Mouse (Mus musculus) stomach, embryonic 16.5 days (tissue): ENCODE results near the gene Rab29. TPM values are rescaled to one million over a fixed set of nuclear protein-coding genes. Genes with fewer than 3 reads are reported as not detected.
A peak's percentile ranks its signal among the peaks of the same experiment; 100 is the strongest.
"Not testable (repeated sequence)": the region's sequence is repeated elsewhere in the genome, so short reads cannot be mapped to it uniquely, and the experiment has no call there.

Experiments used
- ATAC-seq: fragments of 200-750 bp; cut with Nextera tagmentation; 2 replicates; pipeline ENCODE4 v1.8.0; 2017; ENCODE audit warnings: moderate number of reproducible peaks, moderate TSS enrichment; ENCODE audit not compliant: insufficient read depth, low FRiP score
- H3K27ac ChIP-seq: fragments of 300-500 bp; sonication (generic); 2 replicates; pipeline ENCODE4 v1.5.1; 2014; ENCODE audit warnings: low read length
- H3K27me3 ChIP-seq: fragments of 300-500 bp; sonication (generic); 2 replicates; pipeline ENCODE4 v1.6.1; 2014; ENCODE audit warnings: low read length, control low read depth, mixed read lengths; ENCODE audit not compliant: control insufficient read depth, insufficient read depth
- H3K36me3 ChIP-seq: fragments of 300-500 bp; sonication (generic); 2 replicates; pipeline ENCODE4 v1.6.1; 2014; ENCODE audit warnings: low read length; ENCODE audit not compliant: control insufficient read depth, insufficient read depth
- H3K4me1 ChIP-seq: fragments of 300-500 bp; sonication (generic); 2 replicates; pipeline ENCODE4 v1.6.1; 2014; ENCODE audit warnings: low read length, control low read depth, mixed read lengths; ENCODE audit not compliant: control insufficient read depth, insufficient read depth
- H3K4me2 ChIP-seq: fragments of 300-500 bp; sonication (generic); 2 replicates; pipeline ENCODE4 v1.6.1; 2014; ENCODE audit warnings: low read depth, low read length, mixed read lengths
- H3K4me3 ChIP-seq: fragments of 300-500 bp; sonication (generic); replicated peaks from 2 replicates; pipeline ENCODE4 v1.5.1; 2014; ENCODE audit warnings: mild to moderate bottlenecking, low read length
- H3K9ac ChIP-seq: fragments of 300-500 bp; sonication (generic); 2 replicates; pipeline ENCODE4 v1.6.1; 2014; ENCODE audit warnings: low read length
- H3K9me3 ChIP-seq: fragments of 300-500 bp; sonication (generic); replicated peaks from 2 replicates; pipeline ENCODE4 v1.6.1; 2016; ENCODE audit warnings: low read length, control low read depth; ENCODE audit not compliant: control insufficient read depth
- WGBS: fragments of 180-500 bp; shearing (Covaris S2); extraction: QIAGEN DNeasy Blood & Tissue Kit; methylation state at CpG from one replicate; pipeline ENCODE4 v1.1.7; 2014; 5-methylcytosine and 5-hydroxymethylcytosine counted together
- polyA plus RNA-seq: library from polyadenylated mRNA; unstranded; fragments of >200 nt; fragmentation: Nextera tagmentation; extraction: Ambion mirVana; gene quantifications from 2 replicates; pipeline ENCODE4 v1.2.1, GENCODE M21; 2015

The Rab29 gene
- polyA plus RNA-seq, 1 experiment from 2014 or later: 28.6 TPM

GRCm38 (mm10) chr1:131909236-131909635, 42.2 kb downstream of the Rab29 start:
- not testable (repeated sequence) for H3K4me2 ChIP-seq, H3K36me3 ChIP-seq, H3K27ac ChIP-seq, ATAC-seq, H3K27me3 ChIP-seq, H3K9ac ChIP-seq, H3K9me3 ChIP-seq, H3K4me3 ChIP-seq
- peaks cover 12% of the 10 kb centered on the region for H3K4me1 ChIP-seq
- 98% methylated on average over 2 of the region's 2 CpGs for WGBS

GRCm38 (mm10) chr1:131910001-131910648, 43.1 kb downstream of the Rab29 start, which contains the start of gene Nucks1:
Gene Nucks1 (plus strand): TSS chr1:131910534.
- Histone ChIP-seq H3K9me3 (no peaks in the 10 kb centered on the region), H3K36me3 (no peaks in the 10 kb centered on the region), H3K27ac (peak within 1 kb of the TSS; percentile 98), H3K9ac (peak within 1 kb of the TSS; percentile 98), H3K4me3 (peak within 1 kb of the TSS; percentile 97), H3K27me3 (no peaks in the 10 kb centered on the region), H3K4me2 (peak within 1 kb of the TSS; percentile 86), H3K4me1 (peaks cover 12% of the 10 kb centered on the region)
- ATAC-seq: peak; percentile 99
- under 1% methylated on average over 35 of the region's 35 CpGs for WGBS

GRCm38 (mm10) chr1:131910674-131911558, 43.9 kb downstream of the Rab29 start:
- peak overlapping the region; percentile 86 for H3K4me2 ChIP-seq
- H3K9me3 ChIP-seq: no peaks in the 10 kb centered on the region
- H3K4me3 ChIP-seq: peak overlapping the region; percentile 97
- H3K27ac ChIP-seq: peak overlapping the region; percentile 98
- no peaks in the 10 kb centered on the region for H3K27me3 ChIP-seq
- H3K9ac ChIP-seq: peak overlapping the region; percentile 98
- peak; percentile 81 for ATAC-seq
- under 1% methylated on average over 88 of the region's 88 CpGs for WGBS
- H3K36me3 ChIP-seq: no peaks in the 10 kb centered on the region
- peaks cover 12% of the 10 kb centered on the region for H3K4me1 ChIP-seq

GRCm38 (mm10) chr1:131917634-131918033, 50.6 kb downstream of the Rab29 start:
- Histone ChIP-seq H3K4me3 (no peak overlapping the region), H3K27me3 (no peaks in the 10 kb centered on the region), H3K27ac (no peak overlapping the region), H3K9me3 (no peaks in the 10 kb centered on the region), H3K36me3 (peaks cover 2% of the 10 kb centered on the region; the same call in 1 of the 2 replicates), H3K9ac (no peak overlapping the region), H3K4me1 (peaks cover 4% of the 10 kb centered on the region; the same call in 1 of the 2 replicates), H3K4me2 (no peak overlapping the region)
- 60% methylated on average over 6 of the region's 6 CpGs for whole genome bisulfite sequencing
- no peak for ATAC-seq

GRCm38 (mm10) chr1:131919052-131919451, 52.0 kb downstream of the Rab29 start:
- Histone ChIP-seq H3K4me1 (peaks cover 4% of the 10 kb centered on the region; the same call in 1 of the 2 replicates), H3K27ac (no peak overlapping the region), H3K27me3 (no peaks in the 10 kb centered on the region), H3K4me3 (no peak overlapping the region), H3K36me3 (peaks cover 4% of the 10 kb centered on the region; the same call in 1 of the 2 replicates), H3K4me2 (no peak overlapping the region), H3K9ac (no peak overlapping the region), H3K9me3 (no peaks in the 10 kb centered on the region)
- WGBS: 95% methylated on average over 2 of the region's 2 CpGs
- ATAC-seq: no peak

GRCm38 (mm10) chr1:131922100-131922499, 55.1 kb downstream of the Rab29 start:
- no peaks in the 10 kb centered on the region for H3K9me3 ChIP-seq
- H3K9ac ChIP-seq: no peak overlapping the region
- no peak overlapping the region for H3K27ac ChIP-seq
- peaks cover 4% of the 10 kb centered on the region; the same call in 1 of the 2 replicates for H3K4me1 ChIP-seq
- no peaks in the 10 kb centered on the region for H3K27me3 ChIP-seq
- 80% methylated on average over 3 of the region's 3 CpGs for WGBS
- H3K4me3 ChIP-seq: no peak overlapping the region
- no peak overlapping the region for H3K4me2 ChIP-seq
- peaks cover 25% of the 10 kb centered on the region for H3K36me3 ChIP-seq
- no peak for ATAC-seq

Other genes starting within 250 kb of the Rab29 start
- gene Ctse, start 228.9 kb upstream of the Rab29 start, polyA plus RNA-seq: 134 and 192 TPM in 2 replicates
- gene Rab7b, start 178.5 kb upstream of the Rab29 start, polyA plus RNA-seq: 12.5 and 16.8 TPM in 2 replicates
- 9.7 and 13.2 TPM in 2 replicates for gene Slc26a9, start 123.2 kb upstream of the Rab29 start, polyA plus RNA-seq
- 2.7 and 3.1 TPM in 2 replicates for gene Pm20d1, start 69.8 kb upstream of the Rab29 start, polyA plus RNA-seq
- 17.3 and 18.5 TPM in 2 replicates for gene Slc41a1, start 39.7 kb upstream of the Rab29 start, polyA plus RNA-seq
- gene Nucks1, start 43.3 kb downstream of the Rab29 start, polyA plus RNA-seq: 57.8 and 64.1 TPM in 2 replicates
- 10.5 and 12.1 TPM in 2 replicates for gene Slc45a3, start 95.7 kb downstream of the Rab29 start, polyA plus RNA-seq
- 18.6 and 21.3 TPM in 2 replicates for gene Elk4, start 140.4 kb downstream of the Rab29 start, polyA plus RNA-seq
- 16.0 and 18.2 TPM in 2 replicates for gene Mfsd4a, start 200.8 kb downstream of the Rab29 start, polyA plus RNA-seq